ENCODE assay signal across 23 mouse cellular contexts in the genomic region with DNA sequence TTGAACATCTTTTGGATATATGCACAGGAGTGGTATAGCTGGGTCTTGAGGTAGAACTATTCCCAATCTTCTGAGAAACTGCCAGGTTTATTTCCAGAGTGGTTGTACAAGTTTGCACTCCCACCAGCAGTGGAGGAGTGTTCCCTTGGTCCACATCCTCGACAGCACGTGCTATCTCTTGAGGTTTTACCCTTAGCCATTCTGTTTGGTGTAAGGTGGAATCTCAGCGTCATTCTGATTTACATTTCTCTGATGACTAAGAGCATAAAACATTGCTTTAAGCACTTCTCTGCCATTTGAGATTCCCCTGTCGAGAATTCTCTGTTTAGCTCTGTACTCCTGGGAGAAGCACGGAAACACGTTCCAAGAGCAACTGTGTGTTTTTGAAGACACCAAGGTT. TPM values are rescaled to one million over a fixed set of nuclear protein-coding genes. Genes with fewer than 3 reads are reported as not detected.
"Had no signal": no experiment of that assay in that cellular context is flagged by ENCODE, and none has a peak within 500 bp of the region (broad histone marks: within the 10 kb centered on the region; RNA-seq: fewer than 3 reads in every experiment).

No protein-coding gene starts in this region.

- DNase-seq: liver, postnatal 0 days; lung, adult 2 months; lung, postnatal 14 days; lung, postnatal 36 days; right cerebral cortex, postnatal 25 days; right cerebral cortex, postnatal 4 days; spleen, adult 18-20 months; thymus, adult 2 months; thymus, postnatal 25 days; thymus, postnatal 4 days had no signal

- H3K9me3 ChIP-seq: liver, embryonic 15.5 days; lung, embryonic 15.5 days; midbrain, embryonic 13.5 days; midbrain, embryonic 15.5 days; neural tube, embryonic 12.5 days had no signal

- H3K9ac ChIP-seq: liver, embryonic 15.5 days; liver, postnatal 0 days; lung, embryonic 15.5 days; midbrain, embryonic 13.5 days; midbrain, embryonic 15.5 days; neural tube, embryonic 12.5 days had no signal

- H3K4me1 ChIP-seq: liver, embryonic 15.5 days; lung, embryonic 15.5 days; megakaryocyte, embryonic 14.5 days; midbrain, embryonic 13.5 days; midbrain, embryonic 15.5 days; neural tube, embryonic 12.5 days had no signal

- H3K27ac ChIP-seq: liver, embryonic 15.5 days; lung, embryonic 15.5 days; macrophage; midbrain, embryonic 13.5 days; midbrain, embryonic 15.5 days; neural tube, embryonic 12.5 days had no signal

- H3K4me3 ChIP-seq: liver, embryonic 15.5 days; lung, embryonic 15.5 days; megakaryocyte, embryonic 14.5 days; midbrain, embryonic 13.5 days; midbrain, embryonic 15.5 days; neural tube, embryonic 12.5 days had no signal

- H3K27me3 ChIP-seq: liver, embryonic 15.5 days; lung, embryonic 15.5 days; midbrain, embryonic 13.5 days; midbrain, embryonic 15.5 days; neural tube, embryonic 12.5 days had no signal

- H3K4me2 ChIP-seq: liver, embryonic 15.5 days; lung, embryonic 15.5 days; midbrain, embryonic 11.5 days; midbrain, embryonic 13.5 days; midbrain, embryonic 15.5 days; neural tube, embryonic 12.5 days had no signal

- H3K36me3 ChIP-seq: liver, embryonic 15.5 days; lung, embryonic 15.5 days; midbrain, embryonic 13.5 days; midbrain, embryonic 15.5 days; neural tube, embryonic 12.5 days had no signal

- ATAC-seq: liver, postnatal 0 days; lung, postnatal 0 days; midbrain, embryonic 13.5 days; midbrain, embryonic 15.5 days had no signal

RNA-seq across cellular contexts. Expression of gene Gm5134, which starts 58.6 kb away (rescaled TPM):
- total RNA-seq: midbrain, postnatal 0 days; monocyte, adult 5-6 weeks had no signal
- polyA plus RNA-seq: lung, postnatal 0 days; macrophage; midbrain, embryonic 15.5 days; midbrain, postnatal 0 days; neural tube, embryonic 12.5 days; stomach, embryonic 14.5 days; stomach, embryonic 16.5 days had no signal
